Mouse (Mus musculus) ES-Bruce4 (cell line): ENCODE measurements around the gene Rmnd5a.
"Not testable (repeated sequence)": the region's sequence is repeated elsewhere in the genome, so short reads cannot be mapped to it uniquely, and the experiment has no call there.

ENCODE experiments used
- CTCF ChIP-seq: IDR thresholded peaks from one replicate; pipeline ENCODE4 v1.8.1; 2011; ENCODE audit warnings: low read depth, low read length
- POLR2A ChIP-seq: IDR thresholded peaks from one replicate; pipeline ENCODE4 v1.8.1; 2011; ENCODE audit warnings: low read length; ENCODE audit not compliant: insufficient read depth

GRCm38 (mm10) chr6:71479588-71479987, 39.2 kb upstream of the Rmnd5a start:
- not testable (repeated sequence) for TF ChIP-seq POLR2A, CTCF
